Mouse (Mus musculus) adrenal gland, postnatal 36 days (tissue): ENCODE results near the gene Jag1. TPM values are rescaled to one million over a fixed set of nuclear protein-coding genes. Genes with fewer than 3 reads are reported as not detected.

Experiments used
- DNase-seq, 2 experiments: peaks; one replicate each; pipeline ENCODE4 v3.0.0; 2021; ENCODE audit warnings: mixed read lengths in 1 of 2
- total RNA-seq, 2 experiments: library from RNA; stranded (reverse); gene quantifications; 2 replicates each; pipeline ENCODE4 v1.2.3; 2021

Jag1 gene
- total RNA-seq, 2 experiments from 2014 or later, result 13.5 to 13.6 TPM

DNA sequence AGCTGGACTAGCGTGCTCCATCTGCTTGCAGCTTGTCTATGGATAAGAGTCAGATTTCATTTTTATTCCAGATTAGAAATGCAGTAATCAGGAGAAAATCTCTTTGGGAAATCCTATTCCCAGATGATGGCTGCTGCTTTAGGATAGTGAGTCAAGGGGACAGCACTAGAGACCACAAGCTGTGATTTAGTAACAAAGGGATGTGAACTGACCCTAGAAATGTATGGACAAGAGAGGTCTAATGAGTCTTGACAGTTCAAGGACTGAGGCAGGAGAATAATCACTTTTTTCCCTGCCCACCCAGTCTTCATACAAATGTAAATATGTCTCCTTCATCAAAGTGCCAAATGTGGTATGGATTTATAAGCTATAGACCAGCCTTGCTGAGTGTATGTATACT is 52.6 kb downstream of the Jag1 start:
- DNase-seq, result no peak

DNA sequence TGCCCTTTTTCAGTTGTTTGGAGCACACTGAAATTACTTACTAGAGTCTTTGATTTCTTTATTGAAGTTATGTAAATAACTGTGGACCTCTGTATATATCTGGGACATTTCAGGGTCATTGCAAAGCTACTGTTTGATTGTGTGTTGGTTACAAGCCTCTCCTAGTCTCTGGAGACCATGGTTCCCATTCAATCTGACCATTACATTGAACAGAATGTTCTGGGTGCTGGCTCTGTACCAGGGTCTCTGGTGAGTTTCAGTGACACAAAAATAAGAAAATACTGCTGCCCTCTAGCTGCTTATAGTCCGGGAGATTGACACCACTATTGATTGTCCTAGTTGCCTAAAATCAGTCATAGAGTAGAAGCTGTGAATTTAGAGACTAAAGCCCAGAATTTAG is 66.5 kb downstream of the Jag1 start:
- DNase-seq, result peak in 1 of 2 experiments; percentile 13

DNA sequence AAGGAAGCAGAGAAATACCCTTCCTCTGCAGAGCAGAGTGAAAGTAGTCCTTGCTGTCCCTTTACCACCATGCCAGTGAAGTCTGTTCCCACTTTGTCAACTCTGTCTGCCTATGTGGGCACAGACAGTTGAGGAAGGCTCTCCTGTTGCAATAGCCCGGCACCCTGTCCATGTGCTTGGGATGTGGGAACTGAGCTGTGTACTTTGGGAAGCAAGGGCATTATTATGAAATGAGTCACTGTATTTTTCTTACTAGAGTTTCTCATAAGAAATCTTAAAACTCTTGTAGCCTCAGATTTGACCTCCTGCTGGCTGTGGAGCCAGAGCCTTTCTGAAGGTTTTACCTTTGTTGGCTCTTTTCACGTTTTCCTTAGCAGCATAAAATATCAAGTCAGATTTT is 67.1 kb downstream of the Jag1 start:
- peak in 1 of 2 experiments; percentile 3 for DNase-seq

DNA sequence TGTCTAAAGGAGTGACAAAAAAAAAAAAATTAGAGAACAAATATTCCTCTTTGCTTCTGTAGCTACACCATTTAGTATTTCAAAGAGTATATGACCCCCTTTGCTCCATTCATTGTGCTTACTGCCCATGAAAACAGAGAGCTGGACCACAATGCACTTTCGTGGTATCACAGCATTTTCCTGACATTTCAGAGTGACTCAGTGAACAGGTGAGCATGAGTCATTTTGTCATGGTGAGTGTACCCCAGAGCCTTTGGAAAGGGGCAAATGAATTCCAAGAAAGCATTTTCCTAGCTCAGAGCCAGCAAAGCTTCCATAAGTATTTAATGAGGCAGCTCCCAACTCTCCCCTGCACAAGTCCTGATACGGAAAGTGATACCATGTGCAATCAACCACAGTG is 72.3 kb downstream of the Jag1 start:
- DNase-seq, result no peak

Other genes with a start within 250 kb of the Jag1 start
- gene AL731706.2, start 231.0 kb downstream of the Jag1 start, total RNA-seq, result 1 to 10 TPM; 7.8 to 9.0 TPM
- gene Slx4ip, start 225.4 kb downstream of the Jag1 start, total RNA-seq, result 1 to 10 TPM; 6.1 TPM
- gene AL731706.1, start 225.3 kb downstream of the Jag1 start, total RNA-seq, result 10 to 100 TPM; 14.3 to 23.6 TPM
- 10 to 100 TPM; 16.8 to 26.6 TPM for gene Mkks, start 225.3 kb downstream of the Jag1 start, total RNA-seq